In the genomic region with DNA sequence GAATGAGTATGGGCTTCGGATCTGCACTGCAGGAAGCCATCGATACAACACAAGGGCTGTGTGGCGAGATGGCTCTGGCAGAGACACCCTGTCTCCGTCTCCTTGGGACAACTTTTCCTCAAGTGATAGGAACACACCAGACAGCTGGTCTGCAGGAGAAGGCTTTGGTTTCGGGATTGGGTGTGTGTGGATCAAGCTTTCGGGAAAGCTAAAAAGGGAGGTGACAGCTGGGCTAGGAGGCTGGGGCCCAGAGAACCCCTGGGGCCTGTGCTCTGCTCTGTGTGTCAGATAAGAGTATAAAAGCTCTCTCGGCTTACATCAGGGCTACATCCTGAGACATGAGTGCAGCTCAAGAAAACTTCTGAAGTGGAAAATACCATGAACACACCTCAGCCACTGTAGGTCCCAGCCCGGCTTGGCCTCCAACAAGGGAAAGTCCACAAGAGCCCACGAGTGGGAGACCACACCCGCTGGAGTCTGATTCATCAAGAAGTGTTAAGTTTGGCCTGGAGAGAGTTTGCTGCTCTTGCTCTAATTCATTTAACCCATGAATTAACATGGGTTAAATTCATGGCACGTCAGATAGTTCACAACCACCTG, we compare ENCODE assay signal across 16 mouse cellular contexts. TPM values are rescaled to one million over a fixed set of nuclear protein-coding genes. Genes with fewer than 3 reads are reported as not detected.
DNase-seq lines count a peak whose midpoint lies in the region; ATAC-seq and TF ChIP-seq lines count a peak whose summit lies in the region.
"Had no signal": no experiment of that assay in that cellular context is flagged by ENCODE, and none has a peak within 500 bp of the region (broad histone marks: within the 10 kb centered on the region; RNA-seq: fewer than 3 reads in every experiment).

No protein-coding gene starts in this region.

- H3K36me3 ChIP-seq in kidney, adult 2 months (ENCODE audit: control insufficient read depth, insufficient read depth, low read length), result no peaks in the 10 kb centered on the region
- H3K36me3 ChIP-seq in heart, embryonic 14.5 days (ENCODE audit: control insufficient read depth, insufficient read depth, low read length), result no peaks in the 10 kb centered on the region
- no peaks in the 10 kb centered on the region for H3K36me3 ChIP-seq in liver, embryonic 15.5 days (replicated peaks)
- H3K36me3 ChIP-seq: midbrain, embryonic 13.5 days had no signal

- TF ChIP-seq CTCF in kidney, adult 2 months (conservative IDR thresholded peaks at IDR 0.05; ENCODE audit: insufficient read depth, insufficient read length, low read depth, low read length), result 0 out of 2 replicates have a peak, but pooled peaks have one; percentile 7

- intact Hi-C loops in left cerebral cortex, postnatal 36 days (cut with DNase I), result no loop called here

- no peak overlapping the region for H3K4me3 ChIP-seq in kidney, adult 2 months (ENCODE audit: insufficient read depth, low read depth, low read length)
- H3K4me3 ChIP-seq in heart, embryonic 14.5 days (ENCODE audit: control insufficient read depth in 1 of 2, insufficient read depth in 1 of 2, low read depth in 1 of 2, low read length in 2 of 2), result no peak overlapping the region
- no peak overlapping the region for H3K4me3 ChIP-seq in liver, embryonic 15.5 days (replicated peaks)
- H3K4me3 ChIP-seq: midbrain, embryonic 13.5 days had no signal

- no peak for ATAC-seq in CD4-positive, CD25-positive, alpha-beta regulatory T cell, adult 4 months
- no peak for ATAC-seq in heart, embryonic 14.5 days (ENCODE audit: insufficient number of reproducible peaks, insufficient read depth, low FRiP score, low read depth)
- no peak for ATAC-seq in liver, embryonic 15.5 days (ENCODE audit: insufficient read depth)
- ATAC-seq: midbrain, embryonic 13.5 days had no signal

- H3K9ac ChIP-seq in heart, embryonic 14.5 days (ENCODE audit: low read length), result no peak overlapping the region; the same call in 1 of the 2 replicates
- H3K9ac ChIP-seq in liver, embryonic 15.5 days, result no peak overlapping the region
- H3K9ac ChIP-seq: midbrain, embryonic 13.5 days had no signal

- DNase-seq in CD4-positive, CD25-positive, alpha-beta regulatory T cell, adult 2 months (ENCODE audit: low read depth, low spot score), result peak; percentile 32
- DNase-seq in kidney, adult 2 months, result no peak
- no peak for DNase-seq in kidney, postnatal 36 days
- no peak for DNase-seq in left cerebral cortex, postnatal 36 days (ENCODE audit: low spot score in 2 of 2)
- no peak for DNase-seq in cerebellum, adult 8-10 months
- DNase-seq: cerebellum, adult 9-10 months; thymus, postnatal 14 days had no signal

- 86% methylated on average over 11 of the region's 11 CpGs for WGBS in kidney, adult 2 months
- WGBS in heart, embryonic 14.5 days, result 17% methylated on average over 11 of the region's 11 CpGs
- WGBS in liver, embryonic 15.5 days (ENCODE audit: insufficient replicate concordance), result 50% methylated on average over 11 of the region's 11 CpGs

- H3K4me1 ChIP-seq in kidney, adult 2 months (ENCODE audit: control insufficient read depth, insufficient read depth, low read length), result no peaks in the 10 kb centered on the region; the same call in 1 of the 2 replicates
- peaks cover 48 to 71% of the 10 kb centered on the region in 2 experiments for H3K4me1 ChIP-seq in heart, embryonic 14.5 days (ENCODE audit: control insufficient read depth in 2 of 2, insufficient read depth in 2 of 2, low read length in 2 of 2)
- peaks cover 37% of the 10 kb centered on the region for H3K4me1 ChIP-seq in liver, embryonic 15.5 days (replicated peaks)

- no peak overlapping the region for H3K27ac ChIP-seq in kidney, adult 2 months (ENCODE audit: insufficient read depth, low read depth, low read length)
- peak overlapping the region; percentile 84 to 89 for H3K27ac ChIP-seq in heart, embryonic 14.5 days (replicated peaks in 1 of 2; ENCODE audit: control insufficient read depth in 1 of 2, insufficient read depth in 1 of 2, low read depth in 2 of 2, low read length in 2 of 2)
- 0 out of 2 replicates have a peak overlapping the region, but pooled peaks have one; percentile 29 for H3K27ac ChIP-seq in liver, embryonic 15.5 days (replicated peaks)
- H3K27ac ChIP-seq: kidney, postnatal 0 days; macrophage; midbrain, embryonic 13.5 days had no signal

- no peaks in the 10 kb centered on the region for H3K27me3 ChIP-seq in kidney, adult 2 months (replicated peaks; ENCODE audit: control insufficient read depth, insufficient read depth, low read length)
- no peaks in the 10 kb centered on the region for H3K27me3 ChIP-seq in heart, embryonic 14.5 days (ENCODE audit: control insufficient read depth, insufficient read depth, low read length)
- no peaks in the 10 kb centered on the region for H3K27me3 ChIP-seq in liver, embryonic 15.5 days
- H3K27me3 ChIP-seq: midbrain, embryonic 13.5 days had no signal

- TF ChIP-seq POLR2A in kidney, adult 2 months (IDR thresholded peaks at IDR 0.05; ENCODE audit: low read depth, low read length), result no peak

- H3K4me2 ChIP-seq in heart, embryonic 14.5 days (ENCODE audit: low read length), result peak overlapping the region; percentile 38
- H3K4me2 ChIP-seq in liver, embryonic 15.5 days, result no peak overlapping the region
- H3K4me2 ChIP-seq: midbrain, embryonic 13.5 days had no signal

- H3K9me3 ChIP-seq in heart, embryonic 14.5 days (ENCODE audit: control insufficient read depth, low read length), result no peaks in the 10 kb centered on the region
- no peaks in the 10 kb centered on the region for H3K9me3 ChIP-seq in liver, embryonic 15.5 days (replicated peaks)
- H3K9me3 ChIP-seq: midbrain, embryonic 13.5 days had no signal

RNA-seq across cellular contexts. Expression of a gene that starts 26.9 kb away (rescaled TPM):
- not detected for polyA plus RNA-seq in CD4-positive, CD25-positive, alpha-beta regulatory T cell, adult 4 months (2017; shearing (Covaris generic))
- 1.5 and 2.8 TPM in 2 replicates for polyA plus RNA-seq in kidney, adult 2 months (2012; rRNA removed)
- polyA plus RNA-seq in heart, embryonic 14.5 days (2014; fragmentation: Nextera tagmentation; extraction: Ambion mirVana), result 0.91 and 1.1 TPM in 2 replicates
- 0.18 TPM in 1 of 2 replicates, not detected in the other for polyA plus RNA-seq in liver, embryonic 15.5 days (2015; fragmentation: Nextera tagmentation; extraction: Ambion mirVana)
- 1 to 10 TPM; 1.1 to 2.4 TPM for total RNA-seq in left cerebral cortex, postnatal 36 days (2021)
- polyA plus RNA-seq: macrophage had no signal

RNA-seq across cellular contexts. Expression of a gene that starts 38.3 kb away (rescaled TPM):
- not detected for polyA plus RNA-seq in CD4-positive, CD25-positive, alpha-beta regulatory T cell, adult 4 months (2017; shearing (Covaris generic))
- polyA plus RNA-seq in kidney, adult 2 months (2012; rRNA removed), result not detected in 2 replicates
- polyA plus RNA-seq in heart, embryonic 14.5 days (2014; fragmentation: Nextera tagmentation; extraction: Ambion mirVana), result not detected in 2 replicates
- polyA plus RNA-seq in liver, embryonic 15.5 days (2015; fragmentation: Nextera tagmentation; extraction: Ambion mirVana), result not detected in 2 replicates
- total RNA-seq in left cerebral cortex, postnatal 36 days (2021), result not detected
- total RNA-seq: adrenal gland, adult 18-20 months; heart, adult 18-20 months; left cerebral cortex, postnatal 10 days had no signal
- polyA plus RNA-seq: kidney, postnatal 0 days; macrophage; midbrain, embryonic 13.5 days had no signal
